In genomic region chr2:126947646-126948045, GRCm38 (mm10) we compare ENCODE assay signal across 21 mouse cellular contexts.
"Had no signal": no experiment of that assay in that cellular context is flagged by ENCODE, and none has a peak within 500 bp of the region (broad histone marks: within the 10 kb centered on the region; RNA-seq: fewer than 3 reads in every experiment).

No protein-coding gene starts in this region.

- H3K4me1 ChIP-seq: midbrain, embryonic 10.5 days; midbrain, embryonic 12.5 days; neural tube, embryonic 13.5 days; neural tube, embryonic 15.5 days; stomach, embryonic 15.5 days had no signal

- H3K9me3 ChIP-seq: midbrain, embryonic 10.5 days; midbrain, embryonic 12.5 days; neural tube, embryonic 13.5 days; neural tube, embryonic 15.5 days; stomach, embryonic 15.5 days had no signal

- ATAC-seq: midbrain, embryonic 16.5 days had no signal

- H3K9ac ChIP-seq: lung, embryonic 14.5 days; midbrain, embryonic 12.5 days; neural tube, embryonic 13.5 days; neural tube, embryonic 15.5 days; stomach, embryonic 15.5 days had no signal

- DNase-seq: lung, adult 18-20 months; lung, embryonic 14.5 days; lung, postnatal 10 days; lung, postnatal 4 days; midbrain, embryonic 14.5 days; retina, postnatal 1 day; right cerebral cortex, adult 18-20 months; right cerebral cortex, postnatal 25 days; right cerebral cortex, postnatal 4 days; spleen, adult 18-20 months; thymus, adult 2 months; thymus, postnatal 25 days; thymus, postnatal 4 days had no signal

- H3K36me3 ChIP-seq: midbrain, embryonic 10.5 days; midbrain, embryonic 12.5 days; neural tube, embryonic 13.5 days; neural tube, embryonic 15.5 days; stomach, embryonic 15.5 days had no signal

- H3K4me3 ChIP-seq: midbrain, embryonic 10.5 days; midbrain, embryonic 12.5 days; myocyte; neural tube, embryonic 13.5 days; neural tube, embryonic 15.5 days; stomach, embryonic 15.5 days had no signal

- H3K27ac ChIP-seq: midbrain, embryonic 10.5 days; midbrain, embryonic 12.5 days; neural tube, embryonic 13.5 days; neural tube, embryonic 15.5 days; stomach, embryonic 15.5 days; stomach, postnatal 0 days had no signal
